Mouse (Mus musculus) liver, embryonic 14.5 days (tissue): ENCODE data around the gene Rbm18.

ENCODE experiments used
- CTCF ChIP-seq: IDR thresholded peaks from 2 replicates; pipeline ENCODE4 v1.5.1; 2016; ENCODE audit warnings: antibody characterized with exemption, low read depth, control low read depth
- EP300 ChIP-seq: IDR thresholded peaks from 2 replicates; pipeline ENCODE4 v1.6.1; 2016; ENCODE audit warnings: antibody characterized with exemption, low read depth

- TF ChIP-seq CTCF (no peak), EP300 (no peak)
Observed at GRCm38 (mm10) chr2:36077160-36077761, 59.3 kb downstream of the Rbm18 start.
